Mouse (Mus musculus): ENCODE measurements around the gene Fam83b. TPM values are rescaled to one million over a fixed set of nuclear protein-coding genes. Genes with fewer than 3 reads are reported as not detected.

Gene Fam83b
- 0.09 and 0.44 TPM in 2 replicates for total RNA-seq (2014; rRNA removed)
- polyA plus RNA-seq (2015; fragmentation: Nextera tagmentation; extraction: Ambion mirVana): 0.05 and 0.12 TPM in 2 replicates

DNA sequence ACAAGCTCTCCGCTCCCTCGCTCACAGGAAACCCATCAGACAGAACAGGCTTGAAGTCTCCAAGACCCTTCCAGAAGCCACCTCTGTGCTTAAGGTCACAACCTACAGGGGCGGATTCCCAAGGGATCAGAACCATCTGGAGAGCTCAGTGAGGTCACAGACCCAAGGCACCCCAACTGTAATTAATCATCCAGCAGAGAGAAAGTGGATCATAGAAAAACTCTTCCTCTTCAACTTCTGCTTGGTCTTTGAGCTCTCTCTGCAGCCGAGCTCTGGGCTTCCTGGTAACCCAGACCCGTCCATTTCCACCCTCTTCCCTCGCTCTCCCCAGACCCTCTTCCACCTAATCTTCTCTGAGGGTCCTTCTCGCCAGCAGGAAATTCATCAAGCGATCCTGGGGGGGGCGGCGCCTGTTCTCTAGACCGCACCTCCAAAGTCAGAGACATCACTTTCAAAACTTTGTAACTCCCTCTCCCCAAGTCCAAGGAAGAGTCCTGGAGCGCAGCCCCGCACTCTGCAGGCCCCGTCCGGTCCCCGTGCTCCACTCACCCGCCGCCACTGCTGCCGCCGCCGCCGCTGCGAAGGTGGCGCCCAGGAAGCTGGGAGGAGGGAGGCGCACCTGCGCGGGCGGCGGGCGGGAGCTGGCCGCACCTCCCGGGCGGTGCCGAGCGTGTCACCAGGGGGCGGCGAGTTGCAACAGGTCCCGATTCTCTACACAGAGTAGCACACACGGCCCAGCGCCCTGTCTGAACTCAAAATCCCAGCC lies at the start of gene Fam83b:
TSS of gene Fam83b (minus strand) at position 602 of the 766 bp plus-strand sequence.
- H3K9ac ChIP-seq (replicated peaks; ENCODE audit: low read length, poor library complexity, severe bottlenecking): peak within 1 kb of the TSS; percentile 37
- H3K36me3 ChIP-seq (ENCODE audit: insufficient read depth, low read length): no peaks in the 10 kb centered on the region
- H3K27ac ChIP-seq (ENCODE audit: low read depth, low read length): no peak within 1 kb of the TSS
- H3K4me1 ChIP-seq (ENCODE audit: insufficient read depth, low read length): no peaks in the 10 kb centered on the region
- DNase-seq (ENCODE audit: low spot score) (no peak), ATAC-seq (ENCODE audit: low FRiP score) (peak; percentile 53; the same call in 1 of the 2 replicates)
- peak within 1 kb of the TSS; percentile 100 for H3K4me2 ChIP-seq (ENCODE audit: low read depth, low read length, poor library complexity, severe bottlenecking)
- peak within 1 kb of the TSS; percentile 67 for H3K4me3 ChIP-seq (ENCODE audit: low read depth, low read length)
- H3K27me3 ChIP-seq (ENCODE audit: insufficient read depth, low read length): peaks cover 6% of the 10 kb centered on the region; the same call in 1 of the 2 replicates
- H3K9me3 ChIP-seq (ENCODE audit: low read length): no peaks in the 10 kb centered on the region
- WGBS: 5% methylated on average over 40 of the region's 40 CpGs
- no peak for TF ChIP-seq CTCF (IDR thresholded peaks at IDR 0.05)

DNA sequence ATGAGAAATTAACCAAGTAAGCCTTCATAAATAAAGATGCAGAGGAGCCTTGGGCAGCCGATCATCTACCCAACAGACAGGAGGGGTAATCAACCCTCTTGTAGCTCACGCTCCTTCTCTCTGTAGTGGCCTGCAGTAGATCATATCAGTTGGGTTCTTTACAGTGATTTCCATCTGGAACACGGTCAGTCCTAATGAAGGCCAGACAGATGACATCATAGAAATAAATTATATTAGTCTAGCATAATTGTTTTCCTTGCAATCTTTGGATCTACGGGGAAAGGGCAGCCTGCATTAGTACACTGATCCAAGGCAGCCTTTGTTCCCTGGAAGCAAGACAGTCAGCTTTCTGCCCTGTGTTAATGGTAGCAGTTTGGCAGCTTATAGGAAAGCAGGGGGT lies 47.2 kb upstream of the Fam83b start:
- Histone ChIP-seq H3K4me3 (ENCODE audit: low read depth, low read length) (no peak overlapping the region), H3K9ac (replicated peaks; ENCODE audit: low read length, poor library complexity, severe bottlenecking) (no peak overlapping the region), H3K27ac (ENCODE audit: low read depth, low read length) (no peak overlapping the region), H3K4me2 (ENCODE audit: low read depth, low read length, poor library complexity, severe bottlenecking) (no peak overlapping the region), H3K9me3 (ENCODE audit: low read length) (0 out of 2 replicates have a peak, but pooled peaks cover 2% of the 10 kb centered on the region), H3K27me3 (ENCODE audit: insufficient read depth, low read length) (no peaks in the 10 kb centered on the region), H3K36me3 (ENCODE audit: insufficient read depth, low read length) (no peaks in the 10 kb centered on the region), H3K4me1 (ENCODE audit: insufficient read depth, low read length) (no peaks in the 10 kb centered on the region)
- DNase-seq (ENCODE audit: low spot score) (no peak), ATAC-seq (ENCODE audit: low FRiP score) (no peak)
- no peak for TF ChIP-seq CTCF (IDR thresholded peaks at IDR 0.05)
- 76% methylated on average over 4 of the region's 4 CpGs for WGBS

DNA sequence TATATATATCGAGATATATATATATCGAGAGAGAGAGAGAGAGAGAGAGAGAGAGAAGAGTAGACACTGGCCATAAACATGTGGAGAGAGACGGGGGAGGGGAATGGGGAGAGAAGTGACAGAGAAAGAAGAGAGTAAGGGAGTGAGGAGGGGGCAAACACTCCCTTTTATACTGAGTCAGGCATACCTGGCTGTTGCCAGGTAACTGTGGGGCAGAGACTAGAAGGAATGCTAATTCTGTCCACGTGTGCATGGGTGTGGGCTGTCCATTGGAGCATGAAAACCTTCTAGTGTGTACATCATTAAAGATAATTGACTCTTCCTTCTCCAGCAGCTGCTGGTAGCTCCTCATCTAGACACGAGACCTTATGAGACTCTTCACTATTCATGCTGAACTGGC lies 36.8 kb upstream of the Fam83b start:
- no peaks in the 10 kb centered on the region for H3K4me1 ChIP-seq (ENCODE audit: insufficient read depth, low read length)
- no peak for DNase-seq (ENCODE audit: low spot score)
- ATAC-seq (ENCODE audit: low FRiP score): no peak
- no peaks in the 10 kb centered on the region for H3K9me3 ChIP-seq (ENCODE audit: low read length)
- TF ChIP-seq CTCF (IDR thresholded peaks at IDR 0.05): no peak
- no peaks in the 10 kb centered on the region for H3K27me3 ChIP-seq (ENCODE audit: insufficient read depth, low read length)
- no peaks in the 10 kb centered on the region for H3K36me3 ChIP-seq (ENCODE audit: insufficient read depth, low read length)
- H3K4me3 ChIP-seq (ENCODE audit: low read depth, low read length): no peak overlapping the region
- H3K9ac ChIP-seq (replicated peaks; ENCODE audit: low read length, poor library complexity, severe bottlenecking): no peak overlapping the region
- 72% methylated on average over 5 of the region's 5 CpGs for WGBS
- no peak overlapping the region for H3K27ac ChIP-seq (ENCODE audit: low read depth, low read length)
- no peak overlapping the region for H3K4me2 ChIP-seq (ENCODE audit: low read depth, low read length, poor library complexity, severe bottlenecking)

DNA sequence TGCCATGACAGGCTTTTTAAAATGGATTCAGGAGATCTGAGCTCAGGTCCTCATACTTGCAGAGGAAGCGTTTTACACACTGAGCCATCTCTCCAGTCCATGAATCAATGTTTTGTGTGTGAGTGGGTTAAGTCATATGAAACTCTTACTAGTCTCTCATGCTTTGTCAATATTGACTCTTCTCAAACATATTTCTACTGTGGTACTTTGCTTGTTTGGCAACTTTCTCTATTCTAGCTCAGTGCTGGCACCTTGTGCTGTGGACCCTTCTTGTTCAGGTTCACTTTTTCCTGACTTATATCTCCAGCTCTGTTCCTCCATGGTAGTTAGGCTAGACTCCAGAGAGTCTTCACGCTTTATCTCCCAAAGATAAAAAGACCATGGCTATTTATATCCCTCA lies 36.0 kb upstream of the Fam83b start:
- no peak overlapping the region for H3K27ac ChIP-seq (ENCODE audit: low read depth, low read length)
- no peak overlapping the region for H3K9ac ChIP-seq (replicated peaks; ENCODE audit: low read length, poor library complexity, severe bottlenecking)
- no peaks in the 10 kb centered on the region for H3K27me3 ChIP-seq (ENCODE audit: insufficient read depth, low read length)
- H3K9me3 ChIP-seq (ENCODE audit: low read length): no peaks in the 10 kb centered on the region
- DNase-seq (ENCODE audit: low spot score) (no peak), ATAC-seq (ENCODE audit: low FRiP score) (no peak)
- H3K4me3 ChIP-seq (ENCODE audit: low read depth, low read length): no peak overlapping the region
- no peak for TF ChIP-seq CTCF (IDR thresholded peaks at IDR 0.05)
- WGBS: 91% methylated on average over 2 of the region's 2 CpGs
- H3K4me1 ChIP-seq (ENCODE audit: insufficient read depth, low read length): no peaks in the 10 kb centered on the region
- no peaks in the 10 kb centered on the region for H3K36me3 ChIP-seq (ENCODE audit: insufficient read depth, low read length)
- H3K4me2 ChIP-seq (ENCODE audit: low read depth, low read length, poor library complexity, severe bottlenecking): no peak overlapping the region

DNA sequence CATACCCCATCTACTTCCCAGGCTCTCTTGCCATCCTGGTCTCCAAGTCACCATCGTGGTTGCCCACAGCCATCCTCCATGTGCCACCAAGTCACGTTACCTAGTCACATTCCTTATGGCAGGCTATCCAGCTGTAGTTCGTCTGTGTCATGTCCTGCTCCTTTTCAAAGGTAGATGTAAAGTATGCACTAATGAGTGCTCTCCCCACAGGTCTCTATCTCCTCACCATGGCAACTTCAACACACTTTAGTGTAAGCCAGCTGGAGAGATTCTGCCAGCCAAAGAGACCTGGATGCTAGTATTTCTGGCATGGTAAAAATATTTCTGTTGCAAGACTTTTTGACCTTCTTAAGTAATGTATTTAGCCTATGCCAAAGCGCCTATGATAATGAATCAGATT lies 30.5 kb upstream of the Fam83b start:
- H3K27me3 ChIP-seq (ENCODE audit: insufficient read depth, low read length): no peaks in the 10 kb centered on the region
- H3K9ac ChIP-seq (replicated peaks; ENCODE audit: low read length, poor library complexity, severe bottlenecking): no peak overlapping the region
- DNase-seq (ENCODE audit: low spot score) (no peak), ATAC-seq (ENCODE audit: low FRiP score) (no peak)
- no peak overlapping the region for H3K4me2 ChIP-seq (ENCODE audit: low read depth, low read length, poor library complexity, severe bottlenecking)
- H3K27ac ChIP-seq (ENCODE audit: low read depth, low read length): no peak overlapping the region
- no peaks in the 10 kb centered on the region for H3K9me3 ChIP-seq (ENCODE audit: low read length)
- H3K4me3 ChIP-seq (ENCODE audit: low read depth, low read length): no peak overlapping the region
- 83% methylated on average over 4 of the region's 4 CpGs for WGBS
- no peaks in the 10 kb centered on the region for H3K4me1 ChIP-seq (ENCODE audit: insufficient read depth, low read length)
- H3K36me3 ChIP-seq (ENCODE audit: insufficient read depth, low read length): no peaks in the 10 kb centered on the region
- TF ChIP-seq CTCF (IDR thresholded peaks at IDR 0.05): no peak

DNA sequence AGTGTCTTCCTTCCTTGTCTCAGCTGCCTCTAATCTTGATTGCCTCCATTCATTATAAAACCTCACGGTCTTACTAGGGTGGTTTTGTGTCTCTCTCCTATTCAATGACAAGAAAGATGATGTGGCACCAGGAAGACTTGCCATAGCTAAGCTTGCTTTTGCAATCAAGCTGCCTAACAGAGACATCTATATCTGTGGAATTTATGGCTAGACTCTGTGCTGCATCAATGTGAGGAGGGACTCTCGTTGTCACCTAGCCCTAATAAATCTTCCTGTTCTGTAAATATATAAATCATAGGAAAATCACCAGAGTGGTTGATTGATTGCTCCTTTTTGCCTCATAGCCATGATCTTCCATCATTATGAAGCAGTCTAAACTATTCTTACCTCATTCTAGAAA lies 26.9 kb upstream of the Fam83b start:
- no peak overlapping the region for H3K9ac ChIP-seq (replicated peaks; ENCODE audit: low read length, poor library complexity, severe bottlenecking)
- H3K27me3 ChIP-seq (ENCODE audit: insufficient read depth, low read length): no peaks in the 10 kb centered on the region
- no peak for TF ChIP-seq CTCF (IDR thresholded peaks at IDR 0.05)
- DNase-seq (ENCODE audit: low spot score) (peak; percentile 2), ATAC-seq (ENCODE audit: low FRiP score) (no peak)
- no peak overlapping the region for H3K27ac ChIP-seq (ENCODE audit: low read depth, low read length)
- H3K36me3 ChIP-seq (ENCODE audit: insufficient read depth, low read length): no peaks in the 10 kb centered on the region
- no peak overlapping the region for H3K4me3 ChIP-seq (ENCODE audit: low read depth, low read length)
- no peaks in the 10 kb centered on the region for H3K4me1 ChIP-seq (ENCODE audit: insufficient read depth, low read length)
- H3K4me2 ChIP-seq (ENCODE audit: low read depth, low read length, poor library complexity, severe bottlenecking): no peak overlapping the region
- H3K9me3 ChIP-seq (ENCODE audit: low read length): no peaks in the 10 kb centered on the region
- WGBS: 73% methylated on average over 2 of the region's 2 CpGs
